Mouse (Mus musculus) gastrocnemius, adult 2 months (tissue): ENCODE results near the gene Atg7. TPM values are rescaled to one million over a fixed set of nuclear protein-coding genes. Genes with fewer than 3 reads are reported as not detected.

Experiments used
- DNase-seq: peaks from one replicate; pipeline ENCODE4 v3.0.0; 2022
- H3K27ac ChIP-seq: fragments of 200-600 bp; 2 replicates; pipeline ENCODE4 v1.8.1; 2022; ENCODE audit warnings: mild to moderate bottlenecking
- H3K4me3 ChIP-seq: fragments of 200-600 bp; 2 replicates; pipeline ENCODE4 v1.8.1; 2022; ENCODE audit warnings: mild to moderate bottlenecking, moderate library complexity
- CTCF ChIP-seq: fragments of 200-600 bp; IDR thresholded peaks from 2 replicates; pipeline ENCODE4 v1.8.1; 2022; ENCODE audit warnings: antibody characterized with exemption, mild to moderate bottlenecking, moderate library complexity
- intact Hi-C: fragments of 180-260 bp; cut with DNase I; formaldehyde crosslinking; loops from one replicate; pipeline ENCODE4 v1.15.1; 2025
- total RNA-seq, 2 experiments: library from RNA; stranded (reverse); gene quantifications; 2 replicates each; pipeline ENCODE4 v1.2.3; 2021

The Atg7 gene
- total RNA-seq, 2 experiments from 2014 or later, result 9.6 to 11.5 TPM

DNA sequence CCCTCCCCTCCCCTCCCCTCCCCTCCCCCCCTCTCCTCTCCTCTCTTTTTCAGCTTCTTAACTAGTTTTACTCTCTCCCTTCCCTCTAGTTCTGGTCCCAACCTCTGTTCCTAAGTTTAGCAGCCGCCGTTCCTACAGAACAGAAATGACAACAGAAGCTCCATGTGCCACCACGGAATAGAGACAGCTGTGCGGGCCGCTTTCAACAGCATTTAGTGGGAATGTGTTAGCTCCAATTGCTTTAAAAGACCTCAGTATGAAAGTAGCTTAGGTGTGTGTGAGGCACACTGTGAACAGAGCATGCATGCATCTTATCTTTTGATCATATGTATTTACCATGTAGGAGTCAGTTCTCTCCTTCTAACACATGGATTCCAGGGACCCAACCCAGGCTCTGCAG lies 79.1 kb downstream of the Atg7 start:
- intact Hi-C loops, result loop anchor here (2.0 kb wide), 1 partner anchor 285 kb away; no protein-coding TSS in a partner anchor
- H3K4me3 ChIP-seq, result no peak overlapping the region
- no peak for TF ChIP-seq CTCF
- DNase-seq, result no peak
- no peak overlapping the region for H3K27ac ChIP-seq

- peak; percentile 85 for TF ChIP-seq CTCF
- intact Hi-C loops, result loop anchor here (1.0 to 2.0 kb wide), 2 partner anchors 202 to 283 kb away; no protein-coding TSS in a partner anchor
- peak; percentile 38 for DNase-seq
- Histone ChIP-seq H3K27ac (peak overlapping the region; percentile 87), H3K4me3 (peak overlapping the region; percentile 32)
Observed at GRCm38 (mm10) chr6:114723925-114724324, 81.0 kb downstream of the Atg7 start.

DNA sequence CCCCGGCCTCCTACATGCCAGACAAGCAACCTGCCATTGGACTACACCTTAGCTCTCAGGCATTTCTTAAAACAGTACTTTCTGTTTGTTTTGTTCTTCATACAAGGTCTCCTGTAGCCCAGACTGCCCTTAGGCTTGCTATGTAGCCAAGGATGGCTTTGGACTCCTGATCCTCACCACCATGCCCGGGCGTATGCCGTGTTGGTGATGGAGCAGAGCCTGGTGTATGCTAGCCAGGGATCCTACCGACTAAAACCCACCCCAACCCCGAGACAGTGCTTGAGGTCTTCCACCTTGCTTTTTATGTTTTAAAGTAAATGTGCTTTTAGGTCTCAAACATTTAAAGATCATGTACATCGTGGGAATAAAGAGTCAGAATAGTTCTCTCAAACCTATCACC lies 81.5 kb downstream of the Atg7 start:
- intact Hi-C loops, result loop anchor here (1.0 kb wide), 1 partner anchor 202 kb away; no protein-coding TSS in a partner anchor
- Histone ChIP-seq H3K27ac (peak overlapping the region; percentile 87), H3K4me3 (peak overlapping the region; percentile 32)
- TF ChIP-seq CTCF, result no peak
- no peak for DNase-seq

DNA sequence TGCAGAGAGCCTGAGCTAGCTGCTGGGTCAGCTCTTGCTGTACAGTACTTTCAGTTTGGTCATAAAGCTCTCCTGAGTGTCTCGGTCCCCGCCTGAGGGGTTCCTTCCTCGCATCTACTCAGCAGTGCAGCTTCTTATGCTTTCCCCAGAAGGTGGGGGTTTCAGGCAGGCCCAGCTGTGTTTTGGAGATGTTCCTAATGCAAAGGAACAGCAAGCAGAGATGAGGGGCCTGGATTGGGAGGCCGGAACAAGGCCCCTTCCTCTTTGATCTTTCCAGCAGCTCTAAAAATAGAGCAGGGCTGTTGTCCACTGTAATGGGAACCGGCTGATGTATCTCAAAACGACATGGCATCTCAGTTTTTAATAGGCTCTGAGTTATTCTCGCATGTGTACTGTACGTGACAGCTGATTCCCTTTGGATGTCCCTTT lies 82.3 kb downstream of the Atg7 start:
- TF ChIP-seq CTCF, result no peak
- Histone ChIP-seq H3K27ac (peak overlapping the region; percentile 87), H3K4me3 (peak overlapping the region; percentile 47)
- intact Hi-C loops, result loop anchor here (5.0 kb wide), 1 partner anchor 137 kb away; no protein-coding TSS in a partner anchor
- peak; percentile 24 for DNase-seq

DNA sequence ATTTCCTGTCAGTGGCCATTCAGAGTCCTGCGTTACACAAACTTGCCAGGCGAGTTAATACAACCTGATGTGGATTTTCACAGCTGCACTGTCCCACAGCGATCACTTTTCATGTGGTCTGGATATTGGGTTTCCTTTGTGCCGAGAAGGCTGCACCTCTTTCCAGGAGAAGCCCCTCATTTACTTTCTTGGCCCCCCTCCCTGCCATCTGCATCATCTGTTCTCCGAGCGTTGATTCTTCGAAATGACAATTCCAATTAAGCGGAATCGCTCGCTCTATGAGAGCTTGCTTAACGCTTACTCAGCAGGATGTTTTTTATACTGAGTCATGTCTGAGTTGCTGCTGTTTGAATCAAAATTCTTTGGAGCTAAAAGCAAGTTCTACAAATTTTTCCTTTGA lies 83.8 kb downstream of the Atg7 start:
- intact Hi-C loops, result loop anchor here (5.0 kb wide), 1 partner anchor 136 kb away; no protein-coding TSS in a partner anchor
- no peak overlapping the region for H3K27ac ChIP-seq
- TF ChIP-seq CTCF, result no peak
- no peak for DNase-seq
- no peak overlapping the region for H3K4me3 ChIP-seq

GRCm38 (mm10) chr6:114733156-114733555 lies 90.3 kb downstream of the Atg7 start:
- intact Hi-C loops, result no loop called here
- no peak for DNase-seq

GRCm38 (mm10) chr6:114733681-114734080 lies 90.8 kb downstream of the Atg7 start:
- DNase-seq, result peak; percentile 48
- intact Hi-C loops, result no loop called here
- Histone ChIP-seq H3K4me3 (no peak overlapping the region), H3K27ac (peak overlapping the region; percentile 72)
- no peak for TF ChIP-seq CTCF

More at GRCm38 (mm10) chr6:114733156-114733555, 90.3 kb downstream of the Atg7 start:
- no peak for TF ChIP-seq CTCF
- H3K4me3 ChIP-seq, result no peak overlapping the region
- peak overlapping the region; percentile 72 for H3K27ac ChIP-seq

DNA sequence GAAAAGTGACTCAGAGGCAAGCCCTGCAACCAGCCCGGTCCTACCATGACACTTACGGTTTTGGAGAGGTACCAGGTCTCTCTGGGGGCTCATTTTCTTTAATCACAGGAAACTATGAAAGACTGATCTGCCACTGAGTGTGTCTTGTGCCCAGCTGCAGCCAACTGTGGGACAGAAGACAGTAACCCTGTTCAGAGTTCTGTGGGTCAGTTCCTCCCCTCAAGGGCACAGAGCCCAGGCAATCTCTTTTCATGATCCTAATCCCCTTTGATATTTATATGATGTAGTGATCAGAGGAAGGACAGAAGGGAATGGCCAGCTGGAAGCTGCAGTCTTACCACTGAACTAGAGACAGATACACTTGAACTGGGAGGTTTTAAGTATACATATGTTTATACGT lies 92.2 kb downstream of the Atg7 start:
- intact Hi-C loops, result no loop called here

DNA sequence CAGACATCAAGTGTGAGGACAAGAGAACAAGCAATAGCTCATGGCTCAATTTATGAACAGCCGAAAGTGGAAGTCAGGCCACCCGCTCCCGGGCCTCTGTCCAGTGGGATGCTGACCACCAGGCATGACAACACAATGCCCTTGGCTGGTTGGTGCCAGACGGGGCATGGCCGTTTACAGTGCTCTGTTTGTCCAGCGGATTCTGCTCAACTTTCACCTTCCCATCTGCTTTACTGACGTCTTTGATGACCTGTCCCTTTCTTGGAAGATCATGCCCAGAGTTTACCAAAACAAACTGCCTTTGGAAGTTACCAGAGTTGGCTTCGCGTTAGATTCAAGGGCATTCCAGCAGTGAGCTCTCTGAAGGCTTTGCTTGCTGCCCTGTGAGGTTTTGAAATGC lies 93.5 kb downstream of the Atg7 start:
- DNase-seq, result no peak
- no peak overlapping the region for H3K27ac ChIP-seq

More for the DNA sequence above, 92.2 kb downstream of the Atg7 start:
- Histone ChIP-seq H3K4me3 (no peak overlapping the region), H3K27ac (no peak overlapping the region; the same call in 1 of the 2 replicates)
- no peak for DNase-seq
- TF ChIP-seq CTCF, result no peak

DNA sequence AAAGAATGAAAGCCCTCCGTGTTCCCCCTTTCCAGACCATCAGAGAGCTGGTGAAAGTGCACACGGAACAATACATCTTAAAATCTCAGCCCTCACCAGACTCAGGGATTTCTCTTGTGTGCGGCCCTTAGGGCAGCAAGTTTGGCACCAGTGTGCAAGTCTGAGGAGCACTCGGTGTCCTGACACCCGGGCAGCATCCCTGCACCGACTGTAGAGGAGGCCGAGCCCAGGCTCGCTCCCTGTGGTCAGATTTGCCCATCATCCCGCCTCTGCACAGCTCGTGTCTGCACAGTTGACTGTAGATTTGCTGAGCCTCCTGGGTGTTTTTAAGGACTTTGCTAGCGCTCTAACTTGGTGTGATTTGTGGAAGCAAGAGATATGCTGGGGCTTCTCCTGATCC lies 94.3 kb downstream of the Atg7 start:
- no peak for DNase-seq
- no peak for TF ChIP-seq CTCF
- no peak overlapping the region for H3K27ac ChIP-seq
- H3K4me3 ChIP-seq, result no peak overlapping the region
- intact Hi-C loops, result no loop called here

More for the DNA sequence above, 93.5 kb downstream of the Atg7 start:
- TF ChIP-seq CTCF, result no peak
- no peak overlapping the region for H3K4me3 ChIP-seq
- intact Hi-C loops, result no loop called here

- Histone ChIP-seq H3K27ac (no peak overlapping the region), H3K4me3 (peak overlapping the region; percentile 53)
- intact Hi-C loops, result no loop called here
- DNase-seq, result peak; percentile 39
- no peak for TF ChIP-seq CTCF
Observed at GRCm38 (mm10) chr6:114737931-114738759, 95.2 kb downstream of the Atg7 start.

GRCm38 (mm10) chr6:114738760-114739112 lies 95.8 kb downstream of the Atg7 start:
- Histone ChIP-seq H3K27ac (no peak overlapping the region), H3K4me3 (no peak overlapping the region)
- no peak for TF ChIP-seq CTCF
- no peak for DNase-seq
- intact Hi-C loops, result no loop called here

DNA sequence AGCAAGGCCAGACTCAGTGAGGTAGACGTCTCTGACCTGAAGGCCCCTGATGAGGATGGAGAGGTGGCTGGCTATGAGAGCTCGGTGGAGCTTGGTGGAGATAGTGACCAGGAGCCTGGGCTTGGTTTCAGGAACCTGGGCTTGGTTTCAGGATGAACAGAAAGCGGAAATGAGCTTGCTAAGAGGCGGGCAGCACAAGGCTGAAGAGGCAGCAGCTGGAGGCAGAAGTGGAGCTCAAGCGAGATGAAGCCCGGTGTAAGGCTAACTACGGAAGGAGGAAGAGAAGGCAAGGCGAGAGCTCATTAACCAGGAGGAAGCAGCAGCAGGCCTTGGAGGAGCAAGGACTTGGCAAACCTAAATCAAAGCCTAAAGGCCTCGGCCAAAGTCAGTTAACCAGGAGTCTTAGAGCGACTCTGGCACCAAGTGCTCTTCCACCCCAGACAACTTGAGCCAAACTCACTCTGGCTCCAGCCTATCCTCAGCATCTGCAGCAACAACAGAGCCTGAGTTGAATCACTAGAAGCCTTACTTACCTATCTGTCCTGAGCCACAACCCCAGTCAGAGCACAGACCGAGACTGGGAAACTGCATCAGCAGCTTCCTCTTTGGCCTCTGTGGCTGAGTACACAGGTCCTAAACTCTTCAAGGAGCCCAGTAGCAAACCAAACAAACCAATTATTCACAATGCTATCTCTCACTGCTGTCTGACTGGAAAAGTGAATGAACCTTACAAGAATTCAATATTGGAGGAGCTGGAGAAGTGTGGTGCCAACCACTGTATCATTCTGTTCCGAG lies 99.5 kb downstream of the Atg7 start:
- Histone ChIP-seq H3K4me3 (no peak overlapping the region), H3K27ac (0 out of 2 replicates have a peak overlapping the region, but pooled peaks have one; percentile 8)
- intact Hi-C loops, result no loop called here
- no peak for TF ChIP-seq CTCF
- DNase-seq, result peak; percentile 33
